Mouse (Mus musculus) hindbrain, embryonic 11.5 days (tissue): ENCODE measurements at regions not wholly inside any gene's neighbourhood (a gene's known extent, or its start where the extent isn't known, plus 50 kb on each side); places are given as distances from the start of the nearest gene placed in this dataset.

Source experiments
- ATAC-seq: fragments of 200-750 bp; cut with Nextera tagmentation; 2 replicates; pipeline ENCODE4 v1.8.0; 2017; ENCODE audit warnings: mild to moderate bottlenecking, moderate TSS enrichment, moderate library complexity; ENCODE audit not compliant: low FRiP score
- DNase-seq: peaks from one replicate; pipeline ENCODE4 v3.0.0-alpha.2; 2015; ENCODE audit warnings: low spot score
- H3K27ac ChIP-seq: fragments of 300-500 bp; sonication (generic); 2 replicates; pipeline ENCODE4 v1.5.1; 2014; ENCODE audit warnings: mild to moderate bottlenecking, low read depth, low read length
- H3K27me3 ChIP-seq: fragments of 300-500 bp; sonication (generic); 2 replicates; pipeline ENCODE4 v1.6.1; 2014; ENCODE audit warnings: mild to moderate bottlenecking, low read length, moderate library complexity, mixed read lengths; ENCODE audit not compliant: control insufficient read depth, insufficient read depth
- H3K36me3 ChIP-seq: fragments of 300-500 bp; sonication (generic); 2 replicates; pipeline ENCODE4 v1.6.1; 2014; ENCODE audit warnings: mild to moderate bottlenecking, low read length, moderate library complexity, mixed read lengths; ENCODE audit not compliant: control insufficient read depth, insufficient read depth
- H3K4me1 ChIP-seq: fragments of 300-500 bp; sonication (generic); replicated peaks from 2 replicates; pipeline ENCODE4 v1.6.1; 2014; ENCODE audit warnings: low read length, mixed read lengths; ENCODE audit not compliant: control insufficient read depth, insufficient read depth
- H3K4me2 ChIP-seq: fragments of 300-500 bp; sonication (generic); replicated peaks from 2 replicates; pipeline ENCODE4 v1.6.1; 2014; ENCODE audit warnings: mild to moderate bottlenecking, low read depth, low read length
- H3K4me3 ChIP-seq: fragments of 300-500 bp; sonication (generic); 2 replicates; pipeline ENCODE4 v1.5.1; 2014; ENCODE audit warnings: low read depth, low read length
- H3K9ac ChIP-seq: fragments of 300-500 bp; sonication (generic); 2 replicates; pipeline ENCODE4 v1.6.1; 2014; ENCODE audit warnings: low read depth, low read length
- H3K9me3 ChIP-seq: fragments of 300-500 bp; sonication (generic); 2 replicates; pipeline ENCODE4 v1.6.1; 2016; ENCODE audit warnings: low read length; ENCODE audit not compliant: control insufficient read depth
- WGBS: fragments of 180-500 bp; shearing (Covaris S2); extraction: QIAGEN DNeasy Blood & Tissue Kit; methylation state at CpG from one replicate; pipeline ENCODE4 v1.1.7; 2014; 5-methylcytosine and 5-hydroxymethylcytosine counted together

- Histone ChIP-seq H3K27me3 (no peaks in the 10 kb centered on the region), H3K4me1 (no peaks in the 10 kb centered on the region), H3K9me3 (no peaks in the 10 kb centered on the region), H3K4me3 (no peak overlapping the region), H3K36me3 (no peaks in the 10 kb centered on the region), H3K27ac (peak overlapping the region; percentile 62), H3K4me2 (no peak overlapping the region), H3K9ac (no peak overlapping the region)
- peak; percentile 13; the same call in 1 of the 2 replicates for ATAC-seq
- 26% methylated on average over 3 of the region's 3 CpGs for WGBS
- peak; percentile 40 for DNase-seq
Observed at GRCm38 (mm10) chr9:101471665-101472064, 220.1 kb upstream of the Ppp2r3a start.

- Histone ChIP-seq H3K4me3 (no peak overlapping the region), H3K27ac (no peak overlapping the region), H3K27me3 (no peaks in the 10 kb centered on the region), H3K4me1 (no peaks in the 10 kb centered on the region), H3K4me2 (no peak overlapping the region), H3K9ac (no peak overlapping the region), H3K9me3 (no peaks in the 10 kb centered on the region), H3K36me3 (no peaks in the 10 kb centered on the region)
- no peak for ATAC-seq
- no peak for DNase-seq
- WGBS, result 84% methylated on average over 3 of the region's 3 CpGs
Observed at GRCm38 (mm10) chr9:101469756-101470155, 218.2 kb upstream of the Ppp2r3a start.

- Histone ChIP-seq H3K4me3 (no peak overlapping the region), H3K9me3 (no peaks in the 10 kb centered on the region), H3K27ac (no peak overlapping the region), H3K36me3 (no peaks in the 10 kb centered on the region), H3K4me1 (no peaks in the 10 kb centered on the region), H3K9ac (no peak overlapping the region), H3K4me2 (no peak overlapping the region), H3K27me3 (no peaks in the 10 kb centered on the region)
- DNase-seq, result no peak
- no peak for ATAC-seq
- 59% methylated on average over 18 of the region's 18 CpGs for whole genome bisulfite sequencing
Observed at GRCm38 (mm10) chr9:101464727-101465427, 213.3 kb upstream of the Ppp2r3a start.

GRCm38 (mm10) chr9:101458947-101459627, 207.5 kb upstream of the Ppp2r3a start:
- Histone ChIP-seq H3K9ac (no peak overlapping the region), H3K4me3 (no peak overlapping the region), H3K36me3 (no peaks in the 10 kb centered on the region), H3K27ac (no peak overlapping the region), H3K9me3 (no peaks in the 10 kb centered on the region), H3K27me3 (no peaks in the 10 kb centered on the region), H3K4me1 (no peaks in the 10 kb centered on the region), H3K4me2 (no peak overlapping the region)
- ATAC-seq, result no peak
- 75% methylated on average over 11 of the region's 11 CpGs for WGBS
- no peak for DNase-seq

GRCm38 (mm10) chr9:101458306-101458946, 206.8 kb upstream of the Ppp2r3a start:
- H3K4me3 ChIP-seq, result no peak overlapping the region
- no peaks in the 10 kb centered on the region for H3K36me3 ChIP-seq
- 84% methylated on average over 10 of the region's 10 CpGs for WGBS
- no peaks in the 10 kb centered on the region for H3K9me3 ChIP-seq
- no peak overlapping the region for H3K4me2 ChIP-seq
- no peak for DNase-seq
- ATAC-seq, result no peak
- H3K4me1 ChIP-seq, result no peaks in the 10 kb centered on the region
- no peaks in the 10 kb centered on the region for H3K27me3 ChIP-seq
- H3K9ac ChIP-seq, result no peak overlapping the region
- no peak overlapping the region for H3K27ac ChIP-seq

- no peak for DNase-seq
- Histone ChIP-seq H3K4me2 (no peak overlapping the region), H3K27ac (no peak overlapping the region), H3K27me3 (no peaks in the 10 kb centered on the region), H3K4me3 (no peak overlapping the region), H3K4me1 (no peaks in the 10 kb centered on the region), H3K9me3 (no peaks in the 10 kb centered on the region), H3K36me3 (no peaks in the 10 kb centered on the region), H3K9ac (no peak overlapping the region)
- ATAC-seq, result no peak
- WGBS, result 83% methylated on average over 2 of the region's 2 CpGs
Observed at GRCm38 (mm10) chr9:101446316-101446715, 194.7 kb upstream of the Ppp2r3a start.

GRCm38 (mm10) chr9:101445764-101446163, 194.2 kb upstream of the Ppp2r3a start:
- Histone ChIP-seq H3K4me1 (no peaks in the 10 kb centered on the region), H3K27me3 (no peaks in the 10 kb centered on the region), H3K36me3 (no peaks in the 10 kb centered on the region), H3K4me2 (no peak overlapping the region), H3K27ac (no peak overlapping the region), H3K9me3 (no peaks in the 10 kb centered on the region), H3K9ac (no peak overlapping the region), H3K4me3 (no peak overlapping the region)
- no peak for DNase-seq
- WGBS, result 89% methylated on average over 5 of the region's 5 CpGs
- ATAC-seq, result no peak

- Histone ChIP-seq H3K9me3 (no peaks in the 10 kb centered on the region), H3K27me3 (no peaks in the 10 kb centered on the region), H3K9ac (no peak overlapping the region), H3K36me3 (no peaks in the 10 kb centered on the region), H3K4me2 (no peak overlapping the region), H3K27ac (no peak overlapping the region), H3K4me3 (no peak overlapping the region), H3K4me1 (no peaks in the 10 kb centered on the region)
- ATAC-seq (no peak), DNase-seq (no peak)
- WGBS, result 91% methylated on average over 1 of the region's 1 CpGs
Observed at GRCm38 (mm10) chr9:101445293-101445692, 193.7 kb upstream of the Ppp2r3a start.
